Mouse (Mus musculus): ENCODE data around the gene Slc25a53.

DNA sequence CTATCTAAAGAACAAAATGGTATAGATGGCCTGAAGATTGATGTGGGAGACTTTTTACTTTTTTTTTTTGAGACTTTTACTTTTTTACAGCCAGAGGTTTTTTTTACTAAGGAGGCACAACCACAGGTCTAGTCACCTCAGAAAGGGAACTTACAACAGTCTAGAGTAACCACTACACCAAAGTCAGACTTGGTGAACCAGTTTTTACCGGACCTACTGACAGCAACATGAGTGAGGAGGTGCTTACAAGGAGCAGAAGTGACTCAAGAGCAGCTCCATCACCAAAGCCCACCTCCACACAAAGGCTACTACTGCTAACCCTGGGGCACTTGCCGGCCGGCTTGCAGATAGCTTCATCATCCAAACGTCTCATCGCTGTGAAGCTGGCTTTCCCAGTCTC lies 6.4 kb downstream of the Slc25a53 start:
- TF ChIP-seq CTCF (conservative IDR thresholded peaks at IDR 0.05 in 1 of 2, IDR thresholded peaks at IDR 0.05 in 1 of 2; ENCODE audit: low read depth in 2 of 2, low read length in 2 of 2): no peak
- TF ChIP-seq ZNF384 (IDR thresholded peaks at IDR 0.05; ENCODE audit: low read depth, low read length): no peak
- no peak for TF ChIP-seq POLR2A (IDR thresholded peaks at IDR 0.05; ENCODE audit: low read depth, low read length)
- no peak for TF ChIP-seq JUN (IDR thresholded peaks at IDR 0.05; ENCODE audit: insufficient read depth, low read depth, low read length)
- no peak for TF ChIP-seq MAFK (IDR thresholded peaks at IDR 0.05; ENCODE audit: insufficient replicate concordance, low read length)
- no peak for TF ChIP-seq EP300 (IDR thresholded peaks at IDR 0.05; ENCODE audit: low read length)
- no peak for TF ChIP-seq USF1 (IDR thresholded peaks at IDR 0.05; ENCODE audit: low read depth, low read length)
- no peak for TF ChIP-seq NRF1 (IDR thresholded peaks at IDR 0.05; ENCODE audit: low read depth, low read length)
- TF ChIP-seq CHD2 (IDR thresholded peaks at IDR 0.05; ENCODE audit: low read length): no peak
- TF ChIP-seq KAT2A (IDR thresholded peaks at IDR 0.05; ENCODE audit: insufficient replicate concordance, low read length): no peak
- TF ChIP-seq POLR2AphosphoS2 (IDR thresholded peaks at IDR 0.05; ENCODE audit: low read depth, low read length): no peak
- TF ChIP-seq JUND (conservative IDR thresholded peaks at IDR 0.05; ENCODE audit: low read depth, low read length): no peak

Data from CH12.LX (cell line).